12 mouse cellular contexts compared by ENCODE assay signal in genomic region chr6:108512994-108513393, GRCm38 (mm10).
"Had no signal": no experiment of that assay in that cellular context is flagged by ENCODE, and none has a peak within 500 bp of the region (broad histone marks: within the 10 kb centered on the region; RNA-seq: fewer than 3 reads in every experiment).

No protein-coding gene starts in this region.

- H3K9me3 ChIP-seq: limb, embryonic 10.5 days; liver, embryonic 15.5 days; midbrain, embryonic 10.5 days; neural tube, embryonic 13.5 days had no signal

- ATAC-seq: intestine, embryonic 16.5 days; lung, postnatal 0 days; midbrain, embryonic 16.5 days had no signal

- H3K9ac ChIP-seq: liver, embryonic 15.5 days; neural tube, embryonic 13.5 days had no signal

- H3K27ac ChIP-seq: limb, embryonic 10.5 days; liver, embryonic 15.5 days; midbrain, embryonic 10.5 days; neural tube, embryonic 13.5 days; stomach, postnatal 0 days had no signal

- H3K27me3 ChIP-seq: liver, embryonic 15.5 days; neural tube, embryonic 13.5 days had no signal

- H3K4me1 ChIP-seq: limb, embryonic 10.5 days; midbrain, embryonic 10.5 days; neural tube, embryonic 13.5 days had no signal

- H3K36me3 ChIP-seq: liver, embryonic 15.5 days; neural tube, embryonic 13.5 days had no signal

- DNase-seq: lung, adult 2 months; lung, postnatal 36 days; thymus, postnatal 4 days had no signal

- H3K4me2 ChIP-seq: liver, embryonic 11.5 days; liver, embryonic 15.5 days; neural tube, embryonic 13.5 days had no signal

- H3K4me3 ChIP-seq: limb, embryonic 10.5 days; liver, embryonic 15.5 days; midbrain, embryonic 10.5 days; neural tube, embryonic 13.5 days had no signal
